Mouse (Mus musculus): ENCODE results near the gene Gnptg. TPM values are rescaled to one million over a fixed set of nuclear protein-coding genes. Genes with fewer than 3 reads are reported as not detected.
A peak's percentile ranks its signal among the peaks of the same experiment; 100 is the strongest.

Gnptg gene
- polyA plus RNA-seq, 1 experiment from 2014 or later, result 48.3 TPM

GRCm38 (mm10) chr17:25211705-25212104 lies 28.2 kb downstream of the Gnptg start:
- no peak overlapping the region for H3K27ac ChIP-seq (ENCODE audit: low read length)
- WGBS, result 81% methylated on average over 4 of the region's 4 CpGs
- no peaks in the 10 kb centered on the region for H3K4me1 ChIP-seq (replicated peaks; ENCODE audit: control insufficient read depth, insufficient read depth, low read length)
- H3K4me3 ChIP-seq (ENCODE audit: low read length), result no peak overlapping the region
- ATAC-seq (ENCODE audit: low read depth), result no peak
- H3K9ac ChIP-seq (ENCODE audit: low read length), result no peak overlapping the region
- H3K4me2 ChIP-seq (ENCODE audit: low read depth, low read length), result no peak overlapping the region
- H3K36me3 ChIP-seq (ENCODE audit: control insufficient read depth, insufficient read depth, low read length), result peaks cover 27% of the 10 kb centered on the region
- H3K9me3 ChIP-seq (ENCODE audit: control insufficient read depth, low read length), result no peaks in the 10 kb centered on the region
- no peaks in the 10 kb centered on the region for H3K27me3 ChIP-seq (ENCODE audit: control insufficient read depth, insufficient read depth, low read depth, low read length)

- 74% methylated on average over 15 of the region's 15 CpGs for WGBS
Measured at GRCm38 (mm10) chr17:25210680-25211466, 29.1 kb downstream of the Gnptg start.

GRCm38 (mm10) chr17:25210006-25210405 lies 29.9 kb downstream of the Gnptg start:
- Histone ChIP-seq H3K27me3 (ENCODE audit: control insufficient read depth, insufficient read depth, low read depth, low read length) (no peaks in the 10 kb centered on the region), H3K4me3 (ENCODE audit: low read length) (no peak overlapping the region), H3K9ac (ENCODE audit: low read length) (no peak overlapping the region), H3K27ac (ENCODE audit: low read length) (no peak overlapping the region), H3K9me3 (ENCODE audit: control insufficient read depth, low read length) (no peaks in the 10 kb centered on the region), H3K4me1 (replicated peaks; ENCODE audit: control insufficient read depth, insufficient read depth, low read length) (no peaks in the 10 kb centered on the region), H3K36me3 (ENCODE audit: control insufficient read depth, insufficient read depth, low read length) (peaks cover 33% of the 10 kb centered on the region), H3K4me2 (ENCODE audit: low read depth, low read length) (no peak overlapping the region)
- no peak for ATAC-seq (ENCODE audit: low read depth)
- 89% methylated on average over 4 of the region's 4 CpGs for WGBS

More at GRCm38 (mm10) chr17:25210680-25211466, 29.1 kb downstream of the Gnptg start:
- Histone ChIP-seq H3K9ac (ENCODE audit: low read length) (no peak overlapping the region), H3K36me3 (ENCODE audit: control insufficient read depth, insufficient read depth, low read length) (peaks cover 28% of the 10 kb centered on the region), H3K4me1 (replicated peaks; ENCODE audit: control insufficient read depth, insufficient read depth, low read length) (no peaks in the 10 kb centered on the region), H3K4me3 (ENCODE audit: low read length) (no peak overlapping the region), H3K27ac (ENCODE audit: low read length) (no peak overlapping the region), H3K27me3 (ENCODE audit: control insufficient read depth, insufficient read depth, low read depth, low read length) (no peaks in the 10 kb centered on the region), H3K9me3 (ENCODE audit: control insufficient read depth, low read length) (no peaks in the 10 kb centered on the region), H3K4me2 (ENCODE audit: low read depth, low read length) (no peak overlapping the region)
- peak; percentile 26; the same call in 1 of the 2 replicates for ATAC-seq (ENCODE audit: low read depth)

GRCm38 (mm10) chr17:25202401-25202800 lies 37.5 kb downstream of the Gnptg start:
- Histone ChIP-seq H3K27me3 (ENCODE audit: control insufficient read depth, insufficient read depth, low read depth, low read length) (no peaks in the 10 kb centered on the region), H3K4me2 (ENCODE audit: low read depth, low read length) (no peak overlapping the region), H3K36me3 (ENCODE audit: control insufficient read depth, insufficient read depth, low read length) (peaks cover 37% of the 10 kb centered on the region), H3K4me3 (ENCODE audit: low read length) (no peak overlapping the region), H3K4me1 (replicated peaks; ENCODE audit: control insufficient read depth, insufficient read depth, low read length) (no peaks in the 10 kb centered on the region), H3K9ac (ENCODE audit: low read length) (no peak overlapping the region), H3K9me3 (ENCODE audit: control insufficient read depth, low read length) (no peaks in the 10 kb centered on the region), H3K27ac (ENCODE audit: low read length) (no peak overlapping the region)
- no peak for ATAC-seq (ENCODE audit: low read depth)
- WGBS, result 94% methylated on average over 4 of the region's 4 CpGs

GRCm38 (mm10) chr17:25189091-25189490 lies 50.8 kb downstream of the Gnptg start:
- peaks cover 5% of the 10 kb centered on the region; the same call in 1 of the 2 replicates for H3K36me3 ChIP-seq (ENCODE audit: control insufficient read depth, insufficient read depth, low read length)
- peak overlapping the region; percentile 85 for H3K4me2 ChIP-seq (ENCODE audit: low read depth, low read length)
- WGBS, result under 1% methylated on average over 15 of the region's 16 CpGs
- no peak for ATAC-seq (ENCODE audit: low read depth)
- peak overlapping the region; percentile 96 for H3K4me3 ChIP-seq (ENCODE audit: low read length)
- no peaks in the 10 kb centered on the region for H3K27me3 ChIP-seq (ENCODE audit: control insufficient read depth, insufficient read depth, low read depth, low read length)
- no peak overlapping the region for H3K27ac ChIP-seq (ENCODE audit: low read length)
- H3K9me3 ChIP-seq (ENCODE audit: control insufficient read depth, low read length), result no peaks in the 10 kb centered on the region
- H3K9ac ChIP-seq (ENCODE audit: low read length), result peak overlapping the region; percentile 96
- H3K4me1 ChIP-seq (replicated peaks; ENCODE audit: control insufficient read depth, insufficient read depth, low read length), result peaks cover 20% of the 10 kb centered on the region

- ATAC-seq (ENCODE audit: low read depth), result peak; percentile 51
- Histone ChIP-seq H3K27me3 (ENCODE audit: control insufficient read depth, insufficient read depth, low read depth, low read length) (no peaks in the 10 kb centered on the region), H3K9ac (ENCODE audit: low read length) (peak within 1 kb of the TSS; percentile 96), H3K4me3 (ENCODE audit: low read length) (peak within 1 kb of the TSS; percentile 96), H3K36me3 (ENCODE audit: control insufficient read depth, insufficient read depth, low read length) (peaks cover 5% of the 10 kb centered on the region; the same call in 1 of the 2 replicates), H3K27ac (ENCODE audit: low read length) (peak within 1 kb of the TSS; percentile 86), H3K4me2 (ENCODE audit: low read depth, low read length) (peak within 1 kb of the TSS; percentile 85), H3K4me1 (replicated peaks; ENCODE audit: control insufficient read depth, insufficient read depth, low read length) (peaks cover 25% of the 10 kb centered on the region), H3K9me3 (ENCODE audit: control insufficient read depth, low read length) (no peaks in the 10 kb centered on the region)
- under 1% methylated on average over 71 of the region's 104 CpGs for WGBS
Measured at GRCm38 (mm10) chr17:25188150-25189031, 51.5 kb downstream of the Gnptg start, which contains the start of gene Unkl. Gene Unkl, plus strand, starts transcription at chr17:25188397.

GRCm38 (mm10) chr17:25187784-25188149 lies 52.2 kb downstream of the Gnptg start:
- Histone ChIP-seq H3K9ac (ENCODE audit: low read length) (peak overlapping the region; percentile 96), H3K4me3 (ENCODE audit: low read length) (peak overlapping the region; percentile 96), H3K4me2 (ENCODE audit: low read depth, low read length) (peak overlapping the region; percentile 85), H3K27me3 (ENCODE audit: control insufficient read depth, insufficient read depth, low read depth, low read length) (no peaks in the 10 kb centered on the region), H3K27ac (ENCODE audit: low read length) (peak overlapping the region; percentile 86), H3K4me1 (replicated peaks; ENCODE audit: control insufficient read depth, insufficient read depth, low read length) (peaks cover 27% of the 10 kb centered on the region), H3K9me3 (ENCODE audit: control insufficient read depth, low read length) (no peaks in the 10 kb centered on the region), H3K36me3 (ENCODE audit: control insufficient read depth, insufficient read depth, low read length) (peaks cover 5% of the 10 kb centered on the region; the same call in 1 of the 2 replicates)
- no peak for ATAC-seq (ENCODE audit: low read depth)
- 5% methylated on average over 11 of the region's 11 CpGs for WGBS

- Histone ChIP-seq H3K27ac (ENCODE audit: low read length) (peak overlapping the region; percentile 15; the same call in 1 of the 2 replicates), H3K9ac (ENCODE audit: low read length) (peak overlapping the region; percentile 74)
- ATAC-seq (ENCODE audit: low read depth), result peak; percentile 7; the same call in 1 of the 2 replicates
Measured at GRCm38 (mm10) chr17:25184961-25185360, 55.0 kb downstream of the Gnptg start.

More at GRCm38 (mm10) chr17:25184961-25185360, 55.0 kb downstream of the Gnptg start:
- H3K27me3 ChIP-seq (ENCODE audit: control insufficient read depth, insufficient read depth, low read depth, low read length), result no peaks in the 10 kb centered on the region
- no peaks in the 10 kb centered on the region for H3K36me3 ChIP-seq (ENCODE audit: control insufficient read depth, insufficient read depth, low read length)
- H3K4me2 ChIP-seq (ENCODE audit: low read depth, low read length), result peak overlapping the region; percentile 97
- H3K9me3 ChIP-seq (ENCODE audit: control insufficient read depth, low read length), result no peaks in the 10 kb centered on the region
- WGBS, result 4% methylated on average over 17 of the region's 17 CpGs
- peak overlapping the region; percentile 84 for H3K4me3 ChIP-seq (ENCODE audit: low read length)
- peaks cover 26% of the 10 kb centered on the region for H3K4me1 ChIP-seq (replicated peaks; ENCODE audit: control insufficient read depth, insufficient read depth, low read length)

Data from lung, embryonic 16.5 days (tissue).